Mouse (Mus musculus): Measurements from ENCODE around the gene Il1rn. TPM values are rescaled to one million over a fixed set of nuclear protein-coding genes. Genes with fewer than 3 reads are reported as not detected.

Il1rn gene
- polyA plus RNA-seq, 1 experiment: 212 TPM

GRCm38 (mm10) chr2:24378747-24379450 is 42.2 kb downstream of the Il1rn start:
- H3K4me1 ChIP-seq (ENCODE audit: control insufficient read depth, insufficient read depth, low read length): no peaks in the 10 kb centered on the region
- TF ChIP-seq POLR2A (IDR thresholded peaks at IDR 0.05; ENCODE audit: low read depth, low read length) (no peak), CTCF (IDR thresholded peaks at IDR 0.05; ENCODE audit: borderline replicate concordance, insufficient read depth, low read length) (no peak)
- H3K4me3 ChIP-seq (ENCODE audit: insufficient read depth, low read length): no peak overlapping the region
- H3K27ac ChIP-seq (ENCODE audit: insufficient read depth, low read length): no peak overlapping the region

GRCm38 (mm10) chr2:24382456-24383230 is 46.0 kb downstream of the Il1rn start:
- H3K27ac ChIP-seq (ENCODE audit: insufficient read depth, low read length): no peak overlapping the region
- H3K4me1 ChIP-seq (ENCODE audit: control insufficient read depth, insufficient read depth, low read length): no peaks in the 10 kb centered on the region
- TF ChIP-seq CTCF (IDR thresholded peaks at IDR 0.05; ENCODE audit: borderline replicate concordance, insufficient read depth, low read length) (no peak), POLR2A (IDR thresholded peaks at IDR 0.05; ENCODE audit: low read depth, low read length) (no peak)
- no peak overlapping the region for H3K4me3 ChIP-seq (ENCODE audit: insufficient read depth, low read length)

- no peak overlapping the region for H3K4me3 ChIP-seq (ENCODE audit: insufficient read depth, low read length)
- H3K4me1 ChIP-seq (ENCODE audit: control insufficient read depth, insufficient read depth, low read length): no peaks in the 10 kb centered on the region
- TF ChIP-seq CTCF (IDR thresholded peaks at IDR 0.05; ENCODE audit: borderline replicate concordance, insufficient read depth, low read length) (no peak), POLR2A (IDR thresholded peaks at IDR 0.05; ENCODE audit: low read depth, low read length) (no peak)
- no peak overlapping the region for H3K27ac ChIP-seq (ENCODE audit: insufficient read depth, low read length)
Observed at GRCm38 (mm10) chr2:24383636-24384035, 47.0 kb downstream of the Il1rn start.

- Histone ChIP-seq H3K4me1 (ENCODE audit: control insufficient read depth, insufficient read depth, low read length) (no peaks in the 10 kb centered on the region), H3K4me3 (ENCODE audit: insufficient read depth, low read length) (no peak overlapping the region), H3K27ac (ENCODE audit: insufficient read depth, low read length) (no peak overlapping the region)
- no peak for TF ChIP-seq CTCF (IDR thresholded peaks at IDR 0.05; ENCODE audit: borderline replicate concordance, insufficient read depth, low read length)
Observed at GRCm38 (mm10) chr2:24384393-24384792, 47.7 kb downstream of the Il1rn start.

- H3K4me3 ChIP-seq (ENCODE audit: insufficient read depth, low read length): no peak overlapping the region
- H3K4me1 ChIP-seq (ENCODE audit: control insufficient read depth, insufficient read depth, low read length): no peaks in the 10 kb centered on the region
- TF ChIP-seq POLR2A (IDR thresholded peaks at IDR 0.05; ENCODE audit: low read depth, low read length) (no peak), CTCF (IDR thresholded peaks at IDR 0.05; ENCODE audit: borderline replicate concordance, insufficient read depth, low read length) (no peak)
- H3K27ac ChIP-seq (ENCODE audit: insufficient read depth, low read length): no peak overlapping the region
Observed at GRCm38 (mm10) chr2:24385111-24385961, 48.7 kb downstream of the Il1rn start.

GRCm38 (mm10) chr2:24386158-24386963 is 49.7 kb downstream of the Il1rn start:
- Histone ChIP-seq H3K4me1 (ENCODE audit: control insufficient read depth, insufficient read depth, low read length) (no peaks in the 10 kb centered on the region), H3K4me3 (ENCODE audit: insufficient read depth, low read length) (no peak overlapping the region), H3K27ac (ENCODE audit: insufficient read depth, low read length) (no peak overlapping the region)
- no peak for TF ChIP-seq CTCF (IDR thresholded peaks at IDR 0.05; ENCODE audit: borderline replicate concordance, insufficient read depth, low read length)

- no peaks in the 10 kb centered on the region for H3K4me1 ChIP-seq (ENCODE audit: control insufficient read depth, insufficient read depth, low read length)
- H3K27ac ChIP-seq (ENCODE audit: insufficient read depth, low read length): no peak overlapping the region
- TF ChIP-seq CTCF (IDR thresholded peaks at IDR 0.05; ENCODE audit: borderline replicate concordance, insufficient read depth, low read length) (no peak), POLR2A (IDR thresholded peaks at IDR 0.05; ENCODE audit: low read depth, low read length) (no peak)
- no peak overlapping the region for H3K4me3 ChIP-seq (ENCODE audit: insufficient read depth, low read length)
Observed at GRCm38 (mm10) chr2:24386964-24387320, 50.3 kb downstream of the Il1rn start.

GRCm38 (mm10) chr2:24387361-24388283 is 51.0 kb downstream of the Il1rn start:
- no peaks in the 10 kb centered on the region for H3K4me1 ChIP-seq (ENCODE audit: control insufficient read depth, insufficient read depth, low read length)
- TF ChIP-seq POLR2A (IDR thresholded peaks at IDR 0.05; ENCODE audit: low read depth, low read length): no peak
- TF ChIP-seq CTCF (IDR thresholded peaks at IDR 0.05; ENCODE audit: borderline replicate concordance, insufficient read depth, low read length): no peak
- no peak overlapping the region for H3K4me3 ChIP-seq (ENCODE audit: insufficient read depth, low read length)
- H3K27ac ChIP-seq (ENCODE audit: insufficient read depth, low read length): no peak overlapping the region
